Mouse (Mus musculus): ENCODE data around the gene Klhl36.

The Klhl36 gene

GRCm38 (mm10) chr8:119888012-119888411 lies 25.9 kb downstream of the Klhl36 start:
- DNase-seq, result no peak

- no peak for DNase-seq
Observed at GRCm38 (mm10) chr8:119897069-119897468, 35.0 kb downstream of the Klhl36 start.

- DNase-seq, result peak; percentile 64
Observed at GRCm38 (mm10) chr8:119897933-119898332, 35.9 kb downstream of the Klhl36 start.

- DNase-seq, result no peak
Observed at GRCm38 (mm10) chr8:119901349-119901748, 39.3 kb downstream of the Klhl36 start.

GRCm38 (mm10) chr8:119901952-119902351 lies 39.9 kb downstream of the Klhl36 start:
- no peak for DNase-seq

GRCm38 (mm10) chr8:119904323-119904911 lies 42.4 kb downstream of the Klhl36 start:
- DNase-seq, result no peak

DNA sequence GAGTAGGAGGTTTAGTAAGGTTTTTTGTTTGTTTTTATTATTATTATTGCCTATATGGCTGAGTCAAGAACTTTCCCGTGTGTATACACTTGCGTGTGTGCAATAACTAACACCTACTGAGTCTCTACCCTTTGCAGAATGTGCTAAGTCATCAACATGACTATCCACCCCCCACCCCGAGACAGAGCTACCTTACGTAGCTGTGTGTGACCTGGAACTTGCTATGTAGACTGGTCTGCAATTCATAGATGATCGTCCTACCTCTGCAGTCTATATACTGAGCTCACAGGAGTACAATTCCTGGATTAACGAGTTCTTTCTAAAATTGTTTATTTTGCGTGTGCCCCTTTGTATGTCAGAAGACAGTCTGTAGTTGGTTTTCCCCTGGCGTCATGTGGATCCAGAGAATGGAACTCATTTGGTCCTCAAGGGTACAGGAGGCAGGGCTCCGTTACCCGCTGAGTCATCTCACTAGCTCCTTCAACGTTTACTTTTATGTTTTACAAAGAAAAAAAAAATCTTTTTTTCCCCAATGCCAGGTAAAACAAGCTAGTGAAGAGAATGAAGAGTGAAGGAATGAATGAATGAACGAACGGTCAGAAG lies 48.0 kb downstream of the Klhl36 start, which contains the start of gene Usp10:
Usp10 (plus strand) TSS at position 417 of the 603 bp plus-strand sequence.
- DNase-seq, result no peak

DNA sequence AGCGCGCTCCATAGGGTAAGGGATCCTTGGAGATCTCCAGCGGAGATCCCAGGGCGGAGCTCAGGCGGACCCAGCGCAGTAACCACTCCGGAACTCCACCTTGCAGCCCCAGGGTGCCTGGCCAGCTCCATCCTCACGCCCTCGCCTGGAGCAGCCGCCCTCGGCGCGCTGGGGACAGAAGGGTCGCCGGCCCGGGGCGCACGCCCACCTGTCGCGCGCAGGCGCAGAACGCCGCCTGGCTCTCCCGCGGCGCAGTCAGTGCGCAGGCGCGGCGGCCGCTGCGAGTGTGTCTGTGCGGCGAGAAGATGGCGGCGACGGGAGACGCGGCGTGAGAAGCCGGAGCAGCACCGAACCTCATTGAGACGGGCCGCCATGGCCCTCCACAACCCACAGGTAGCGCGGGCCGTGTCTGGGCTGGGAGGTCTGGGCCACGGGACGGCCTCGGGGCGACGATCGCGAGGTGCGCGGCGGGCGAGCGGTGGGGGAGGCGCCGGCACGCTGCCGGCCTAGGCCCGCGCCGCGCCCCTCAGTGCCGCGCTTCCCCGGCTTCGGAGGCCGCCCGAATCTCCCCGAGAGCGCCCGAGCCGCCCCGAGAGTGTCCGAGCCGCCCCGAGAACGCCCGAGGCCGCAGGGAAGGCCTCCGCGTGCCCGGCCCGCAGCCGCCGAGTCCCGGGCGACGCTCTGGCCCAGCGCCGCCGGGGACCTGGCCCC lies 48.6 kb downstream of the Klhl36 start, which contains the start of gene Gm20388:
Gm20388 (plus strand) TSS at position 295 of the 711 bp plus-strand sequence.
- peak; percentile 96 for DNase-seq

DNA sequence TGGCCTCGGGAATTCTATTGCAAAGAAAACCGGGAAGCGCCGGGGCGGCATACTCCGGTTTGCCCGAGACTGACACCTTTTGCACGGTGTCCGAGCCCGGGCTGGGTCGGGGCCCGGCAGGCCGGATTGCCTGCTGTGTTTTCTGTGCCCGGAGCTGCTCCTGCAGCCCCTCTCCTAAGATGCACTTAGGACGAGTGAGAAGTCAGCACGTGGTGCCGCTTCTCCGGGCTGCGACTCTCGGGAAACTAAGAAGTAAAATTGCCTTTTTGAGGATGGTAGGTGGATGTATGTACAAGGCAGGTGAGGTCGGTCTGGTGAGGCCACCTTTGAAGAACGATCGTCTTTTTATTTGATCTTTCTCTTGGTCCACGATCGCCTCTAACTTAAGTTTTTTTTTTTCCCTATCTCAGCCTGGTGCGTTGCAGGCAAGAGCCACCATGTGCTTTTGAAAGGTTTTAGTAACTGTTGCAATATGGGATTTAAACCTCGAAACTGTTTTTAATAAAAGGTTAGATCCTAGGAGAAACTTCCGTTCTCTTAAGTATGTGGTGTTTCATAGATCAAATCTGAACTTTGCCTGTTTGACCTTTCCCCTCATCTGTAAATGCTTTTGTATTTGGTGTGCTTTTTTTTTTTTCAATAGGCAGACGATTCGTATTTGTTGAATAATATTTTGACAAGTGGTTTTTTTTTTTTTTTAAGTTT lies 49.3 kb downstream of the Klhl36 start:
- no peak for DNase-seq

DNA sequence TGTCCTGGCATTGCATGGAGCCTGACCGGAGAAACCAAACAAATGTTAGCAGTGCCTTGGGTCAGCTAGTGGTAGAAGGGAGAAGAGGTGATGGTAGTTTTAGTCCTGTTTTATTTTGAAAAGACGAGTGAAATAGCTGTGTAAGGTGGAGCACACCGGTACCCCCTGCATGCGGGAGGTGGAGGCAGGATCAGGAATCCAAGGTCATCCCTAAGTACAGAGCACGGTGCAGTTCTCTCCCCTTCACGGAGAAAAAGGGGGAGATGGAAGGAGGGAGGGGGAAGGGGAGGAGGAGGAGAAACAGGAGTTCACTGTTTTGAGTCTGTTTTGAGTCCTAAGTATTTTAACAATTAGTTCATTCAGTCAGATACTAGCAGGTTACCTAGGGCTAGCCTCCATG lies 50.6 kb downstream of the Klhl36 start:
- no peak for DNase-seq

GRCm38 (mm10) chr8:119913181-119913580 lies 51.1 kb downstream of the Klhl36 start:
- no peak for DNase-seq

GRCm38 (mm10) chr8:119914161-119914560 lies 52.1 kb downstream of the Klhl36 start:
- no peak for DNase-seq

- DNase-seq, result no peak
Observed at GRCm38 (mm10) chr8:119915298-119915697, 53.2 kb downstream of the Klhl36 start.

GRCm38 (mm10) chr8:119916237-119916892 lies 54.3 kb downstream of the Klhl36 start:
- DNase-seq, result no peak

GRCm38 (mm10) chr8:119917415-119917814 lies 55.3 kb downstream of the Klhl36 start:
- DNase-seq, result no peak

DNA sequence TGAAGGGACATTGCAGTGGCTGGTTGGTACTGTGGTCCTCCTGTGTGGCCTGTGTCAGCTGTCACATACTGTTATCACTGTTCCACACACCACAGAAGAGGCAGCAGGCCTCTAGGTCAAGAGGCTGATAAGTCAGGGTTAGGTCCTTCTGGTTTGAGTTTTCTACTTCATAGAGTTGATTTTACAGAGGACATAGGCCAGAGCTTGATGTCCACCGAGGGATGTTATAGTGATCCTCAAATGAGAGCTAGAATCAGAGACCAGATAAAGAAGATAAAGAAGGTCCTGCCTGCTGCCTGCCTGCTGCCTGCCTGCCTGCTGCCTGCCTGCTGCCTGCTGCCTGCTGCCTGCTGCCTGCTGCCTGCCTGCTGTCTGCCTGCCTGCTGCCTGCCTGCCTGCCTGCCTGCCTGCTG lies 56.1 kb downstream of the Klhl36 start:
- DNase-seq, result no peak

GRCm38 (mm10) chr8:119923259-119923658 lies 61.2 kb downstream of the Klhl36 start:
- DNase-seq, result no peak

DNA sequence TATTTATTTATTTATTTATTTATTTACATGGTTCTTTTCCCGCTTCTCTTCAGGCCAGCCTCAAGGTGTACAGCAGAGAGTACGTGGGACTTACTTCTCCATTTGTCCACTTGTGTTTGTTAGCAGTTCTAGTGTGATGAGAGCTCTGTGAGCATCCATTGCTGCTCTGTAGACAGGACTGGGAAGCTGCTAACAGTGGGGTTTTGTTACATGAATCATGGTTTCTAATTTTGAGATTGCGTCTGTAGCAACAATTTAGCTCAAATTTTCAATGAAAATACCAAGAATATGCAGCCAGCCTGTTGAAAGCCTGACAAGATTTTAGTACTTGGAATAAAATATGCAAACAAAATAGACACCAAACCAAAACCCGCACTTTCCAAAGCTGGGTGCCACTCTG lies 63.4 kb downstream of the Klhl36 start:
- DNase-seq, result no peak

DNA sequence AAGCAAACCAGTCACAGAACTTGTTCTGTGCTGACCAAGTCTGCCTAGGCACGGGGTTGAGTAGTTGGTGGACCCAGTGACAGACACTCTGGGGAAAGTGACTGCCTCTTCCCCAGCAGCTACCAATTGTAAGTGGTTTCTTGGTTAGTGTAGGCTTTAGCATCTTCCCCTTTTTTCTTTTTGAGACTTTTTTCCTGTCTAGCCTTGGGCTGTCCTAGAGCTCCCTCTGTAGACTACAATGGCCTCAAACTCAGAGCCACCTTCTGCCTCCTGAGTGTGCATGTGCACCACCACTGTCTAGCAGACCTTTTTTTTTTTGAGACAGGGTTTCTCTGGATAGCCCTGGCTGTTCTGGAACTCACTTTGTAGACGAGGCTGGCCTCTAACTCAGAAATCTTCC lies 64.4 kb downstream of the Klhl36 start:
- peak; percentile 60 for DNase-seq
